Mouse (Mus musculus) MEL (cell line): ENCODE results near the gene Cntn6. TPM values are rescaled to one million over a fixed set of nuclear protein-coding genes. Genes with fewer than 3 reads are reported as not detected.

Experiments
- DNase-seq: peaks from one replicate; pipeline ENCODE4 v3.0.0; 2011; ENCODE audit warnings: low read depth, low spot score
- H3K27ac ChIP-seq: 2 replicates; pipeline ENCODE4 v1.5.1; 2012; ENCODE audit warnings: low read depth, mild to moderate bottlenecking, control low read depth, low read length, moderate library complexity; ENCODE audit not compliant: control insufficient read depth
- H3K27me3 ChIP-seq, 2 experiments: fragments of 150-350 bp in 1 of 2; sonication (generic) in 1 of 2; 2 replicates each; pipeline ENCODE4 v1.6.1; 2012; ENCODE audit warnings: low read length in 2 of 2, mild to moderate bottlenecking in 2 of 2, improper control_type of control experiment in 1 of 2, moderate library complexity in 1 of 2; ENCODE audit not compliant: insufficient read depth in 2 of 2, control insufficient read depth in 1 of 2
- H3K36me3 ChIP-seq, 2 experiments: 2 replicates each; pipeline ENCODE4 v1.6.1; 2012 to 2014; ENCODE audit warnings: low read length in 2 of 2, improper control_type of control experiment in 1 of 2, inconsistent platforms in 1 of 2, mild to moderate bottlenecking in 1 of 2; ENCODE audit not compliant: insufficient read depth in 2 of 2, control insufficient read depth in 1 of 2
- H3K4me1 ChIP-seq, 2 experiments: fragments of 150-350 bp in 1 of 2; sonication (generic) in 1 of 2; 2 replicates each; pipeline ENCODE4 v1.6.1; 2012; ENCODE audit warnings: low read length in 2 of 2, improper control_type of control experiment in 1 of 2, mild to moderate bottlenecking in 1 of 2; ENCODE audit not compliant: insufficient read depth in 2 of 2, control insufficient read depth in 1 of 2
- H3K4me3 ChIP-seq, 2 experiments: fragments of 150-350 bp in 1 of 2; sonication (generic) in 1 of 2; 2 replicates each; pipeline ENCODE4 v1.5.1; 2012; ENCODE audit warnings: low read depth in 2 of 2, low read length in 2 of 2, mild to moderate bottlenecking in 2 of 2, moderate library complexity in 2 of 2, control low read depth in 1 of 2, improper control_type of control experiment in 1 of 2; ENCODE audit not compliant: control insufficient read depth in 1 of 2, insufficient read depth in 1 of 2
- H3K79me2 ChIP-seq: 2 replicates; pipeline ENCODE4 v1.6.1; 2012; ENCODE audit warnings: mild to moderate bottlenecking, low read length, moderate library complexity; ENCODE audit not compliant: control insufficient read depth, poor library complexity, insufficient read depth
- H3K9ac ChIP-seq: 2 replicates; pipeline ENCODE4 v1.6.1; 2012; ENCODE audit warnings: low read depth, mild to moderate bottlenecking, control low read depth, low read length, moderate library complexity; ENCODE audit not compliant: control insufficient read depth, poor library complexity, severe bottlenecking
- H3K9me3 ChIP-seq: fragments of 150-350 bp; sonication (generic); replicated peaks from 2 replicates; pipeline ENCODE4 v1.6.1; 2012; ENCODE audit warnings: mild to moderate bottlenecking, low read length, improper control_type of control experiment, moderate library complexity; ENCODE audit not compliant: insufficient read depth
- CHD2 ChIP-seq: IDR thresholded peaks from 2 replicates; pipeline ENCODE4 v1.6.1; 2011; ENCODE audit warnings: low read length, improper control_type of control experiment
- ELF1 ChIP-seq: IDR thresholded peaks from 2 replicates; pipeline ENCODE4 v1.6.1; 2014; ENCODE audit warnings: low read depth, mild to moderate bottlenecking, inconsistent platforms, low read length, improper control_type of control experiment, moderate library complexity
- EP300 ChIP-seq, 2 experiments: IDR thresholded peaks; 2 replicates each; pipeline ENCODE4 v1.6.1; 2011; ENCODE audit warnings: improper control_type of control experiment in 2 of 2, low read length in 2 of 2, low read depth in 1 of 2, mild to moderate bottlenecking in 1 of 2
- KAT2A ChIP-seq: conservative IDR thresholded peaks from 2 replicates; pipeline ENCODE4 v1.6.1; 2012; ENCODE audit warnings: low read depth, low read length, improper control_type of control experiment, inconsistent platforms
- MYB ChIP-seq: IDR thresholded peaks from 2 replicates; pipeline ENCODE4 v1.6.1; 2011; ENCODE audit warnings: mild to moderate bottlenecking, low read depth, low read length, improper control_type of control experiment
- POLR2A ChIP-seq, 2 experiments: IDR thresholded peaks; 2 replicates each; pipeline ENCODE4 v1.6.1; 2011 to 2012; ENCODE audit warnings: low read length in 2 of 2, mild to moderate bottlenecking in 2 of 2, control low read depth in 1 of 2, improper control_type of control experiment in 1 of 2, low read depth in 1 of 2, moderate library complexity in 1 of 2; ENCODE audit not compliant: control insufficient read depth in 1 of 2, insufficient read depth in 1 of 2, poor library complexity in 1 of 2
- RAD21 ChIP-seq: IDR thresholded peaks from 2 replicates; pipeline ENCODE4 v1.6.1; 2011; ENCODE audit warnings: mild to moderate bottlenecking, low read depth, low read length, improper control_type of control experiment
- SIN3A ChIP-seq: IDR thresholded peaks from 2 replicates; pipeline ENCODE4 v1.6.1; 2012; ENCODE audit warnings: low read length, improper control_type of control experiment, inconsistent platforms
- UBTF ChIP-seq: IDR thresholded peaks from 2 replicates; pipeline ENCODE4 v1.6.1; 2012; ENCODE audit warnings: low read depth, mild to moderate bottlenecking, inconsistent platforms, low read length, improper control_type of control experiment, moderate library complexity, borderline replicate concordance; ENCODE audit not compliant: insufficient read depth
- ZKSCAN1 ChIP-seq: IDR thresholded peaks from 2 replicates; pipeline ENCODE4 v1.6.1; 2012; ENCODE audit warnings: low read depth, mild to moderate bottlenecking, inconsistent platforms, low read length, improper control_type of control experiment, moderate library complexity
- ZMIZ1 ChIP-seq: IDR thresholded peaks from 2 replicates; pipeline ENCODE4 v1.6.1; 2012; ENCODE audit warnings: low read depth, mild to moderate bottlenecking, inconsistent platforms, low read length, improper control_type of control experiment, moderate library complexity
- polyA plus RNA-seq, 2 experiments: library from polyadenylated mRNA; stranded (reverse) in 1 of 2; unstranded in 1 of 2; fragments of >175 nt in 1 of 2; fragments of >200 nt in 1 of 2; gene quantifications; 2 replicates each; pipeline versions ENCODE4 v1.2.1 to v1.2.4; 2012; ENCODE audit warnings: low replicate concordance in 2 of 2, low read depth in 1 of 2; ENCODE audit not compliant: insufficient read length in 2 of 2, insufficient read depth in 1 of 2, missing spikeins in 1 of 2
- total RNA-seq: library from RNA; depleted of rRNA; stranded (reverse); fragments of 300-350 nt; gene quantifications from 2 replicates; pipeline ENCODE4 v1.2.3, GENCODE M21; 2012

The Cntn6 gene
- total and polyA plus RNA-seq, 3 experiments, result not detected

DNA sequence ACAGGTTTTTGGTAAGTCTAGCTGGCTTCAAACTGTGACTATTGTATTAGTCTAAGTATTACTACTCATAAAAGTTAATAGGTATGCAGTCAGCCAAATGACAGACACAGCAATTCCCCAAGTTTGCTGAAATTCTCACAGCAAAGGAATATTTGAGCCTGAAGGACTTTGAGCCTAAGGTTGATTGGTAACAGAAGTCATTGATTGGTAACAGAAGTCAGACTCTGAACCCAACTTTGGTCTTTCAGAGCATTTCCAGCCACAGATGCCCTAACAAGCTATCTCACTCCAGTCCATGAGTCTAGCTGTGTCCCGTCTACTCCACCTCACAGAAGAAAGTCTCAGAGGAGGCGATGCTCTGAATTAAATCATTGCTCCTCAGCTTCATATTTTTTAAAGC is 176.1 kb downstream of the Cntn6 start:
- Histone ChIP-seq H3K4me3 (no peak overlapping the region), H3K27ac (no peak overlapping the region), H3K9me3 (no peaks in the 10 kb centered on the region), H3K79me2 (no peaks in the 10 kb centered on the region), H3K27me3 (no peaks in the 10 kb centered on the region), H3K36me3 (no peaks in the 10 kb centered on the region), H3K9ac (no peak overlapping the region), H3K4me1 (no peaks in the 10 kb centered on the region)
- DNase-seq, result no peak
- no peak for TF ChIP-seq KAT2A

DNA sequence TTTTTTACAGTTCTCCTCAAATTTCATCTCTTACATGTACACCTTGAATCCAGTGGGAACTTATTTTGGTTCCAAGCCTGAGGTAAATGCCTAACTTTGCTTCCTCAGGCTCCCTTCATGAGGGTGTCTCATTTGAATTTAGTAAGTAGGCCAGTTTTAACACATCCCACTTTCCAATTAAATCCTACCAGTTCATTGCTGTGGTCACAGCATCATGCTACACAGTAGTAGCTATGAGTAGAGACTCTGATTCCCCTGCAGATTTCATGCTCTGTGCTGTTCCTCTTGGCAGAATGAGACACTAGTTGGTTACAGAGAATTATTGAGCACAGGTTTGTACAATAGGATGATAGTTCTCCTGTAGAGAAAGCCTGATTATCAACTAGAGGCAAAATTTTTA is 181.7 kb downstream of the Cntn6 start:
- Histone ChIP-seq H3K9ac (no peak overlapping the region), H3K27ac (no peak overlapping the region), H3K4me3 (no peak overlapping the region), H3K4me1 (no peaks in the 10 kb centered on the region), H3K27me3 (no peaks in the 10 kb centered on the region), H3K9me3 (no peaks in the 10 kb centered on the region), H3K36me3 (no peaks in the 10 kb centered on the region), H3K79me2 (no peaks in the 10 kb centered on the region)
- TF ChIP-seq RAD21 (no peak), ZMIZ1 (no peak), KAT2A (no peak), SIN3A (no peak), MYB (no peak), POLR2A (IDR thresholded peaks at IDR 0.05; ENCODE audit: control insufficient read depth in 1 of 2, insufficient read depth in 1 of 2, low read depth in 1 of 2, low read length in 2 of 2, poor library complexity in 1 of 2) (no peak), EP300 (IDR thresholded peaks at IDR 0.05; ENCODE audit: low read depth in 1 of 2, low read length in 2 of 2) (no peak)
- DNase-seq, result no peak

DNA sequence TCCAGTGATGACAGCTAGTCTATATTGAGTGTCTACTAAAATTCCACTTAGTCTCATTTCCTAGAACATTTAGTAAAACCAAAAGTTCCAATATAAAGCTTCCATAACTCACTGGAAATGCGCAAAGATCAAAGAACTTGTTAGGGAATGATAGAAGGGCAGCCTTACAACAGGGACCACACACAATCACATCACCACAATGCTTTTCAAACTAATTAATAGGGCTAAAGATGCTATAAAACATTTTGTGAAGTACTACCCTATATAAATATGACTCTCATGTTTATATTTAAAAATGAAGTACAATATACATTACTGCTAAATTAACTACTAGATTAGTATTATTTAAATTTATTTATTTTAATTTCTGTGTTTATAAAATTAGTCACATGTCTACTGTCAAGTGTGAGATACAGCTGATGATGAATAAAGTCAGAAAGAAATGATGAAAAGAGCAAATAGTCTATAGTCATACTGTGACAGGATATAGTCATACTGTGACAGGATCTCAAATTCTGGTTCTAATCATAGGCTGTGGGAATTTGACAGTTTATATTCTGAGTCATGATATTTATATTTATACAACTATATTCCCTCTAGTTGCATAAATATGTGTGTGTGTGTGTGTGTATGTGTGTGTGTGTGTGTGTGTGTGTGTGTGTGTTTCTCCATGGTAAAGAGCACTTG is 187.4 kb downstream of the Cntn6 start:
- H3K27me3 ChIP-seq, result no peaks in the 10 kb centered on the region
- TF ChIP-seq KAT2A, result no peak
- TF ChIP-seq UBTF, result no peak
- no peak for TF ChIP-seq CHD2
- TF ChIP-seq ZKSCAN1, result no peak
- no peak for TF ChIP-seq POLR2A (IDR thresholded peaks at IDR 0.05; ENCODE audit: control insufficient read depth in 1 of 2, insufficient read depth in 1 of 2, low read depth in 1 of 2, low read length in 2 of 2, poor library complexity in 1 of 2)
- no peak for TF ChIP-seq RAD21
- no peak for TF ChIP-seq ELF1
- no peak for DNase-seq
- H3K27ac ChIP-seq, result no peak overlapping the region
- H3K9ac ChIP-seq, result no peak overlapping the region
- H3K4me1 ChIP-seq, result no peaks in the 10 kb centered on the region
- H3K4me3 ChIP-seq, result no peak overlapping the region
- H3K79me2 ChIP-seq, result no peaks in the 10 kb centered on the region
- no peaks in the 10 kb centered on the region for H3K9me3 ChIP-seq
- H3K36me3 ChIP-seq, result no peaks in the 10 kb centered on the region
